Mouse (Mus musculus) cerebellum, adult 8-10 months (tissue): ENCODE results near the gene Map6.

Experiments used
- DNase-seq: peaks from one replicate; pipeline ENCODE4 v3.0.0; 2022

Gene Map6

GRCm38 (mm10) chr7:99317475-99317874, 50.2 kb downstream of the Map6 start:
- no peak for DNase-seq

GRCm38 (mm10) chr7:99320524-99320923, 53.3 kb downstream of the Map6 start:
- DNase-seq: no peak

GRCm38 (mm10) chr7:99322691-99323320, 55.6 kb downstream of the Map6 start:
- no peak for DNase-seq

DNA sequence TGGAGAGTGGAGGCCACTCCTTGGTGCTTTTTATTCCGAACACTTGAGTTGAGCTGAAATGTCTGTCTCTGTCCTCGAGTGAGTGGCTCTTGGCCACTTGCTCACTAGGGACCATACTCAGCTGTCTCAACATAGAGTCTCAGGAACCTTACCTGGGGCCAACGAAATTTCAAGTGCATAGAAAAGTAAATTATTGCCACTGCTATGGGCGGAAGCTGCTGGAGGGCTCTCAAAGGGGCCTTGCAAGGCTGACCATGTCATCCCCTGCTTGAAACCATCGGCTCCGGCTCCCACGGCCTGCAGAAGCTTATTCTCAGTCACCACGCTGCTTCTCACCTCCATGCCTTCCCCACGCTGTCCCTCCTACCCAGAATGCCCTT, 56.1 kb downstream of the Map6 start:
- DNase-seq: no peak

DNA sequence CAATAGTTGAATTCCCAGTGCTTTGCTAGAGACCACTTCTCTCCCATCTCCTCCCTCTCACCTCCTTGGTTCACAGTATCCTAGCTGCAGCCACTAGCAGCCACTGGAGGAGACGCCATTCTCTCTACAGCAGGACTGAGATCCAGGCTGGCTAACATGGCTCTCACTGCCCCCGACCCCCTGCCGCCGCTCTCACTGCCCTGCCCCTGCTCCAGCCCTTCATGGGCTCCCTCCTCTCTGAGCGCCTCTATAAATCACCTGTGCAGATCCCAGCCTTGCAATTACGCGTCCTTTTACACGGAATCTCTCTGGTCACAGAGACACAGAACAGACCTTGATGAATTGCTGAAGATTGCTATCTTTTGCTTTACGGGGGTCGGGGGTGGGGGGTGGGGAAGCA, 57.6 kb downstream of the Map6 start:
- DNase-seq: no peak

DNA sequence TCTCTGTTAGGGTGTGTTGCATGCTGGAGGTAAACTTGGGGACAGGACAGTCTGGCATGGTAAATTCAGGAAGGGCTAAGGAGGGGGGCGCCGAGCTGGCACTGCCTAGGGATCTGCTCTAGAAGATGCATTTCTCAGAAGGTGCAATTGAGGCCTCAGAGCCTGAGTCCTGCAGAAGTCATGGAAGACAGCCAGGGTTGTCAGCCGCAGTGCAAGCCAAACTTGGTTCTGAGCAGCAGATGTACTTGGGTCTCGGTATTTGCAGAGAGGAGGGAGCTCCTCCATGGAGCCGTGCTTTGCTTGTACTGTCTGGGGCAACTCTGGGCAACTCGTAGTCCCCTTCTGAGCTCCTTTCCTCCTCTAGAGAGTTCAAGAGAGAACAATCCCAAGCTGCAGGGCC, 58.9 kb downstream of the Map6 start:
- no peak for DNase-seq

GRCm38 (mm10) chr7:99328847-99329246, 61.6 kb downstream of the Map6 start:
- no peak for DNase-seq

DNA sequence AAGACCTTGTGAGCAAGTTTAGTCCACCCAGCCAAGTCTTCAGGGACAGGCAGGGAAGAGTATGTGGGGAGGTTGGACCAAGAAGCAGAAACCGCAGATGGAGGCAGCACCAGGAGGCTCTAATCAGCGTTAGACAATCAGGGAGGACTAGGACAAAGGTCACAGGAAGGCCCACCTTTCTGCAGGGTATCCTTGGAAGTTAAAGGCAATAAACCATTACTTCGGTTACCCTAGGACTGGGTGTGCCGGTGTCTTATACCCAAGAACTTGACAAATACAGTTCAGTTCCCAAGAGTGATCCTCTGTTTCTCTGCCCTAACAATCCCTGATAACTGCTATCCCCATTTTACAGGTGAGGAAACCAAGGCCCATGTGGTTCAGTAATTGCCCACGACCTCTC, 62.8 kb downstream of the Map6 start:
- no peak for DNase-seq

DNA sequence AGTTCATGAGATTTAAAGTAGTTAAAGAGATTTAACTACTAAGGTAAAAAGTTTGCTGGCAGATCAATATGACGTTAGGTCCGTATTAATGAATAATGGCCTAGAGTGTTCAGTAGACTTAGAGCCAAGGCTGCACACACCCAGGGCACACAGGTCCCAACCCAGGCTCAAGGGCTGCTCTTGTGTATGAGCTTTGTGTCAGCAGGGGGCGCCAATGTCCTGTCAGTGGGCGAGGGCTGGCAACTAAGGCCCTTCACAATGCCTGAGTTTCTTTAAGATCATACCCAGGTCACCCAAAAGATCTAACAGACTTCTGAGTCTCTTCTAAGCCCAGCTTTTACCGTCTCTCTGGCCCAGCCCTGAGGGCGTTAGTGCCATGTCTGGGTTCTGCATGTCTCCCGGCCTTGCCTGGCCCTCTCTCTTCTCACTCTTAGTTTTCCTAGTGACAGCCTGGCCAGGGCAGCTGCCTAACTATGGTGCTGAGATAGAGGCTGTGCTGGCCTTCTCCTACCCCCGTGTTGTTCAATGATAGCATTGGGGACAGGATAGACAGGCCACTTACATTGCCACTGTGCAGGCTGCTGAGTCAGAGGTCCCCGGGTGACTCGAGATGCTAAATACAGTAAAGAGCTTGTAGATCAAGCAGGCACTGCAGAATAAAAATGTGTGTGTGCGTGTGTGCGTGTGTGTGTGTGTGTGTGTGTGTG, 65.7 kb downstream of the Map6 start:
- DNase-seq: peak; percentile 61

GRCm38 (mm10) chr7:99340736-99341135, 73.5 kb downstream of the Map6 start:
- no peak for DNase-seq

DNA sequence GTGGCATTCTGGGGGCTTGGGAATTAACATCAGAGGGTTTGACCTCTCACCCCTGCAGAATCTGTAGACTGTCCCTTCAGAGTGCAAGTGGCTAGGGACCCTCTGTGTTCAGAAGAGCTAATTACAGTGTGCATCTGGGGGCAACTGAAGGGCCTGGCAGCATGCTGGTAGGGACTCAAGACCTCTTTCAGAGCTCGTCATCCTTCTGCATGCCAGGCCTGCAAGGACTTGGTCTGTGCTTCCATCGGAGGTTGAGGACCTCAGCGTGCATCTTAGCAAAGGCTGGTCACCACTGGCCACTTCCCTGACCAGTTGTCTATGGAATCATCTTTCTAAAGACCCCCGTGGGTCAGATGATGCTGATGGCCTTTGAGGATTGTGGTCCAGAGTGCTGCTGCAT, 76.3 kb downstream of the Map6 start:
- no peak for DNase-seq

DNA sequence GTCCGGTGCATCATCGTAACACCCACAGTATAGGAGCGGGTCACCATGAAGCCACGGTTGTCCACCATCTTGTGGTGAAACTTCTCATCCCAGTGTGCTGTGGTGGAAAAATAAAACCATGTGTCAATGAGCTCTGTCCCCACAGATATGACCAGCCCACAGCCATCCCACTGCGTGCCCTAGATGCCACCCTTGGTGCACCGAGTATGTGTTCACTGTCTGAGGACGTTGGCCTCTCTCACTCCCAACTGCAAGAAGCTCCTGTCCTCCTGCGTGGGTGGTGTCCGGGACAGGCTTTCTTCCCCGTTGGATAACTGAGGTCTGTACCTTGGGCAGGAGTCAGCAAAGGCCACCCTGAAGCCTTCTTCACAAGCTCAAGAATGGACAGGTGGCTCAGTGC, 80.0 kb downstream of the Map6 start:
- no peak for DNase-seq

DNA sequence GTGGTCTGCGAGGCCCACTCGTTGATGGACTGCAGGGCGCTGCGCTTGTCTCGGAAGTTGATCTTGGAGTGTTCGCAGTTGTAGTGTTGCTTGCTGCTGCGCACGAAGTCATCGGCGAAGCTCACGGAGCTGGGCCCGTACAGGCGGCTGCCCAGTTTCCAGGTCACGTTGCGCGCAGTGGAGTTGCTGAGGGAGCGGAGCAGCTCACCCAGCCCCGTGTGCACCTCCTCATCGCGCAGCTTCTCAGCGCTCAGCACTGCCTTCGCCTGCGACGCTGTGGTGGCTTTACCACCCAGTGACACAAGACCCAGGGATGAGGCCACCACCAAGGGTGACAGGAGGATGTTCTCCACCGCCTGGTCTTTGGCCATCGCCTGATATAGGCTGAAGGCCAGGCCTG, 81.6 kb downstream of the Map6 start:
- no peak for DNase-seq

- DNase-seq: no peak
These were observed 82.8 kb downstream of the Map6 start for GRCm38 (mm10) chr7:99349782-99350720.

GRCm38 (mm10) chr7:99351104-99351801, 84.0 kb downstream of the Map6 start:
- peak; percentile 56 for DNase-seq

DNA sequence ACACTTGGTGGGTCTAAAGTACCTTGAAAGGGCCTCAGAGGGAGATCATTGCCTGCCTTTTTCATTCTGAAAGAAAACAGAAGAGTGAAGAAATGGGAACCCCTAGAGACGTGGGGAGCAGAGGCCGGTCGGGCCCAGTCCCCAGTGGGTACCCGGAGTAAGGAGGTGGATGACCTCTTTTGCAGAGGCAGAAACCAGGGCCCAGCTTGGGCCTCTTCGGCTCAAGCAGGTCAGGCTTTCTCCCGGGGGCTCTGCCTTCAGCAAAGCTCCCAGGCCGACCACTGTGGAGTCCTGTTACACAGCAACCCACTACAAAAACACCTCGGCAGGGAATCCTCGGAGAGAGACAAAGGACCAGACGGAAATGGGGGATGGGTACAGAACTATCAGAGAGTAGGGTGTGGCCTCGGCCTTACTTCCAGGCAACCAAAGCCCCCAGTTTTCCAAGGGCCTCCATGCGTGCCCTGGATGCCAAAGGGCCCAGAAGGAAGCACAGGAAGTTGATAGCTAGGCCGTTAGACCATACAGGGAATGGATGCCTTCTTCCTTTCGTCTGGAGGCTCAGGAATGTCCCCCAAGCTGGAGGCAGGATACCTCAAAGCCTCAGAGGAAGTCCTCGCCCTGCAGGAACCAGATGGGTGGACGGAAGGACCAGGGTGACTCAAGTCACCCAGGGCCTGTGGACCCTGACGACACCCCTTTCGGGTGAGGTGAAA, 84.7 kb downstream of the Map6 start:
- DNase-seq: no peak

GRCm38 (mm10) chr7:99352526-99353400, 85.5 kb downstream of the Map6 start, which contains the start of gene Serpinh1:
Serpinh1 (minus strand) TSS chr7:99353239.
- DNase-seq: no peak

DNA sequence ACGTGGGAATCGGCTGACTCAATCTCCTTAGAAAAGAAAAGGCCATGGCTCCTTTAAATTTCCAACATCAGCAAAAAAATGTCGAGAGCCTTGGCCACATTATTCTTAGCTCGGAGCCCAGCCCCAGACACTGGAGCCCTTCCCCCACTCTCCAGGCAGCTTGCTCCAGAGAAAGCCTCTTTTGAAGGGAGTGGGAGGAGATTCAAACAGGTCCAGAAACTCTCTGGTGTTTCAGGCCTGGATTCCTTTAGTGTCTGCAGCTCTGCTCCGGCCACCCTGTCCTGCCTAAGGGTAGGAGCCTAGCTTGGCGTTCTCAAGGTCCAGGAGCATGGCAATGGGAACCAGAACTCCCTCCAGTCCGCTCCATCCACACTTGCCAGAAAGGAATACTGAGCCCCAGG, 88.5 kb downstream of the Map6 start:
- no peak for DNase-seq

DNA sequence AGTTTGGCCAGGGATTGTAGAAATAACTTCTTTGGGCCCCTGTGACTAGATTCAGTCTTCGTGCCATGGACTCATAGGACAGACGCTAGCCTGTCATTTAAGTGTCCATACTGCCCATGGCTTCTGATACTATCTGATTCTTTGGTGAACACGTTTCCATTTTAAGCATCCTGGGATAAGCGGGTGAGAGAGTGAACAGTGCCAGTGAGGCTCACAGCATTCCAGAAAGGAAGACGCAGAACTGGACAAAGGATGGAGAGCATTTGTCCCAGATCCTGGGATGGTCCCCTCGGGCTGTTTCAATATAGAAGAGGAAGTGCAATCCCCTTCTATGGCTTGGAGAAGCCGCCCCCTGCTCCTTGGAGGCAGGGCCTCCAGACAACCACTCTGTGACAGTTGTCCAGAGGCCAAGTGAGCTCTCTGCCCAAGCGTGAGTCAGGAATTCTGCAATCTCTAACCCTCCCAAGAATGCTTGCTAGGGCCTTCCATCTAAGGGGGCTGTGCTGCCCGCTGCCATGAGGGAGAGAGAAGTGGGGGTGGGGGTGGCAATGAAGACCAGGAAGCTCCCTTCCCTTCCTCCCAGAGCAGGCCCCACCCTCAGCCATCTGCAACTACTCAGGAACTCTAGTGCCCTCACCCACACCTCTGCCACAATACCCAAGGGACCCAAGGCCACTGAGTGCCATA, 89.1 kb downstream of the Map6 start:
- no peak for DNase-seq

- DNase-seq: no peak
These were observed 90.0 kb downstream of the Map6 start for GRCm38 (mm10) chr7:99357201-99357600.

- DNase-seq: no peak
These were observed 91.1 kb downstream of the Map6 start for GRCm38 (mm10) chr7:99358371-99358770.
